Mouse (Mus musculus): ENCODE data around the gene Cdhr4. TPM values are rescaled to one million over a fixed set of nuclear protein-coding genes. Genes with fewer than 3 reads are reported as not detected.

Gene Cdhr4
- polyA plus RNA-seq, 1 experiment = 7.3 TPM

- DNase-seq = no peak
- H3K4me1 ChIP-seq (replicated peaks; ENCODE audit: control insufficient read depth, insufficient read depth, low read length) = peaks cover 8% of the 10 kb centered on the region; the same call in 1 of the 2 replicates
- no peak for TF ChIP-seq POLR2A (IDR thresholded peaks at IDR 0.05; ENCODE audit: control insufficient read depth, extremely low read depth, insufficient read depth, low read length, poor library complexity)
- TF ChIP-seq CTCF (IDR thresholded peaks at IDR 0.05; ENCODE audit: borderline replicate concordance, control insufficient read depth, extremely low read depth, insufficient read depth, low read length, poor library complexity) = no peak
- H3K36me3 ChIP-seq (ENCODE audit: control insufficient read depth, insufficient read depth, low read length) = peaks cover 9% of the 10 kb centered on the region; the same call in 1 of the 2 replicates
- no peak overlapping the region for H3K4me3 ChIP-seq (ENCODE audit: control insufficient read depth, insufficient read depth, low read length)
- no peak overlapping the region for H3K27ac ChIP-seq (ENCODE audit: control insufficient read depth, insufficient read depth, low read length)
- H3K27me3 ChIP-seq (ENCODE audit: control insufficient read depth, insufficient read depth, low read length) = no peaks in the 10 kb centered on the region
- 96% methylated on average over 6 of the region's 6 CpGs for WGBS
Measured at GRCm38 (mm10) chr9:107955613-107956289, 36.5 kb upstream of the Cdhr4 start.

- WGBS = 87% methylated on average over 6 of the region's 6 CpGs
- peaks cover 9% of the 10 kb centered on the region; the same call in 1 of the 2 replicates for H3K36me3 ChIP-seq (ENCODE audit: control insufficient read depth, insufficient read depth, low read length)
- no peaks in the 10 kb centered on the region for H3K27me3 ChIP-seq (ENCODE audit: control insufficient read depth, insufficient read depth, low read length)
- H3K4me1 ChIP-seq (replicated peaks; ENCODE audit: control insufficient read depth, insufficient read depth, low read length) = no peaks in the 10 kb centered on the region
- no peak overlapping the region for H3K27ac ChIP-seq (ENCODE audit: control insufficient read depth, insufficient read depth, low read length)
- no peak overlapping the region for H3K4me3 ChIP-seq (ENCODE audit: control insufficient read depth, insufficient read depth, low read length)
- no peak for DNase-seq
- TF ChIP-seq POLR2A (IDR thresholded peaks at IDR 0.05; ENCODE audit: control insufficient read depth, extremely low read depth, insufficient read depth, low read length, poor library complexity) (no peak), CTCF (IDR thresholded peaks at IDR 0.05; ENCODE audit: borderline replicate concordance, control insufficient read depth, extremely low read depth, insufficient read depth, low read length, poor library complexity) (no peak)
Measured at GRCm38 (mm10) chr9:107957141-107957540, 35.2 kb upstream of the Cdhr4 start.

GRCm38 (mm10) chr9:107959896-107960295, 32.4 kb upstream of the Cdhr4 start:
- DNase-seq = no peak
- Histone ChIP-seq H3K36me3 (ENCODE audit: control insufficient read depth, insufficient read depth, low read length) (peaks cover 9% of the 10 kb centered on the region; the same call in 1 of the 2 replicates), H3K4me3 (ENCODE audit: control insufficient read depth, insufficient read depth, low read length) (no peak overlapping the region), H3K27ac (ENCODE audit: control insufficient read depth, insufficient read depth, low read length) (no peak overlapping the region), H3K4me1 (replicated peaks; ENCODE audit: control insufficient read depth, insufficient read depth, low read length) (no peaks in the 10 kb centered on the region), H3K27me3 (ENCODE audit: control insufficient read depth, insufficient read depth, low read length) (no peaks in the 10 kb centered on the region)
- TF ChIP-seq CTCF (IDR thresholded peaks at IDR 0.05; ENCODE audit: borderline replicate concordance, control insufficient read depth, extremely low read depth, insufficient read depth, low read length, poor library complexity) (no peak), POLR2A (IDR thresholded peaks at IDR 0.05; ENCODE audit: control insufficient read depth, extremely low read depth, insufficient read depth, low read length, poor library complexity) (no peak)
- WGBS = 94% methylated on average over 6 of the region's 6 CpGs

GRCm38 (mm10) chr9:107960928-107961327, 31.4 kb upstream of the Cdhr4 start:
- Histone ChIP-seq H3K27ac (ENCODE audit: control insufficient read depth, insufficient read depth, low read length) (no peak overlapping the region), H3K4me1 (replicated peaks; ENCODE audit: control insufficient read depth, insufficient read depth, low read length) (no peaks in the 10 kb centered on the region), H3K36me3 (ENCODE audit: control insufficient read depth, insufficient read depth, low read length) (peaks cover 9% of the 10 kb centered on the region; the same call in 1 of the 2 replicates), H3K27me3 (ENCODE audit: control insufficient read depth, insufficient read depth, low read length) (no peaks in the 10 kb centered on the region), H3K4me3 (ENCODE audit: control insufficient read depth, insufficient read depth, low read length) (no peak overlapping the region)
- WGBS = 58% methylated on average over 4 of the region's 4 CpGs
- no peak for TF ChIP-seq CTCF (IDR thresholded peaks at IDR 0.05; ENCODE audit: borderline replicate concordance, control insufficient read depth, extremely low read depth, insufficient read depth, low read length, poor library complexity)
- TF ChIP-seq POLR2A (IDR thresholded peaks at IDR 0.05; ENCODE audit: control insufficient read depth, extremely low read depth, insufficient read depth, low read length, poor library complexity) = no peak
- no peak for DNase-seq

GRCm38 (mm10) chr9:107961351-107961762, 30.9 kb upstream of the Cdhr4 start:
- peaks cover 9% of the 10 kb centered on the region; the same call in 1 of the 2 replicates for H3K36me3 ChIP-seq (ENCODE audit: control insufficient read depth, insufficient read depth, low read length)
- no peak for DNase-seq
- no peaks in the 10 kb centered on the region for H3K4me1 ChIP-seq (replicated peaks; ENCODE audit: control insufficient read depth, insufficient read depth, low read length)
- WGBS = 96% methylated on average over 10 of the region's 10 CpGs
- H3K4me3 ChIP-seq (ENCODE audit: control insufficient read depth, insufficient read depth, low read length) = no peak overlapping the region
- no peak for TF ChIP-seq CTCF (IDR thresholded peaks at IDR 0.05; ENCODE audit: borderline replicate concordance, control insufficient read depth, extremely low read depth, insufficient read depth, low read length, poor library complexity)
- no peak for TF ChIP-seq POLR2A (IDR thresholded peaks at IDR 0.05; ENCODE audit: control insufficient read depth, extremely low read depth, insufficient read depth, low read length, poor library complexity)
- H3K27me3 ChIP-seq (ENCODE audit: control insufficient read depth, insufficient read depth, low read length) = no peaks in the 10 kb centered on the region
- H3K27ac ChIP-seq (ENCODE audit: control insufficient read depth, insufficient read depth, low read length) = no peak overlapping the region

- Histone ChIP-seq H3K4me1 (replicated peaks; ENCODE audit: control insufficient read depth, insufficient read depth, low read length) (no peaks in the 10 kb centered on the region), H3K27me3 (ENCODE audit: control insufficient read depth, insufficient read depth, low read length) (no peaks in the 10 kb centered on the region), H3K36me3 (ENCODE audit: control insufficient read depth, insufficient read depth, low read length) (peaks cover 9% of the 10 kb centered on the region; the same call in 1 of the 2 replicates), H3K4me3 (ENCODE audit: control insufficient read depth, insufficient read depth, low read length) (no peak overlapping the region), H3K27ac (ENCODE audit: control insufficient read depth, insufficient read depth, low read length) (no peak overlapping the region)
- no peak for DNase-seq
- WGBS = 81% methylated on average over 5 of the region's 5 CpGs
- TF ChIP-seq CTCF (IDR thresholded peaks at IDR 0.05; ENCODE audit: borderline replicate concordance, control insufficient read depth, extremely low read depth, insufficient read depth, low read length, poor library complexity) (no peak), POLR2A (IDR thresholded peaks at IDR 0.05; ENCODE audit: control insufficient read depth, extremely low read depth, insufficient read depth, low read length, poor library complexity) (no peak)
Measured at GRCm38 (mm10) chr9:107961881-107962280, 30.4 kb upstream of the Cdhr4 start.

Measured in thymus, adult 2 months (tissue).